Mouse (Mus musculus) cerebellum, adult 9-11 months (tissue): ENCODE measurements around the gene Olfr1471.
"Not testable (repeated sequence)": the region's sequence is repeated elsewhere in the genome, so short reads cannot be mapped to it uniquely, and the experiment has no call there.

Experiments
- DNase-seq: peaks from one replicate; pipeline ENCODE4 v3.0.0; 2022

Gene Olfr1471

GRCm38 (mm10) chr19:13443109-13443508, at the start of gene Olfr1471:
Gene Olfr1471 (plus strand): TSS chr19:13443409.
- not testable (repeated sequence) for DNase-seq

DNA sequence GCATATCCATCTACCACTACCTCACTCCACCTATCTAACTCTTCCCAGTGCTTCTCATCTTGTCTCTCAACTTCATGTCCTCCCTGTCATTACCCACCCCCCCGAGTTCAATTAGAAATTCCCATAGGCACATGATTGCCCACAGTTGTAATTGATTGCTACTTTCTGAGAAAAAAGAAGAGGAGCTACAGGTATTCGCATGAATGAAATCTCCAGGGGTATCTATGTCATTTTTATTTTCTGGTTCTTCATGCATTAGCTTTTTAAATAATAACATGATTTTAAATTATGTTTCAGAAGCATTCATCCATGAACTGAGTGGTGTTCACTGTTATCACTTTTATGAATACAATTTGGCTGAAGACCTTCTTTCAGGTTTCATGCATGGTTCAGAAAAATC, 35.7 kb upstream of the Olfr1471 start, which contains the start of gene Olfr1469:
TSS of gene Olfr1469 (plus strand) at position 301 of the 400 bp plus-strand sequence.
- no peak for DNase-seq

GRCm38 (mm10) chr19:13455986-13456385, 12.8 kb downstream of the Olfr1471 start, which contains the start of gene Olfr1472:
Gene Olfr1472 (minus strand): TSS chr19:13456086.
- no peak for DNase-seq

GRCm38 (mm10) chr19:13469265-13469664, 26.1 kb downstream of the Olfr1471 start, which contains the start of gene Olfr1474:
Gene Olfr1474 (plus strand): TSS chr19:13469565.
- not testable (repeated sequence) for DNase-seq

DNA sequence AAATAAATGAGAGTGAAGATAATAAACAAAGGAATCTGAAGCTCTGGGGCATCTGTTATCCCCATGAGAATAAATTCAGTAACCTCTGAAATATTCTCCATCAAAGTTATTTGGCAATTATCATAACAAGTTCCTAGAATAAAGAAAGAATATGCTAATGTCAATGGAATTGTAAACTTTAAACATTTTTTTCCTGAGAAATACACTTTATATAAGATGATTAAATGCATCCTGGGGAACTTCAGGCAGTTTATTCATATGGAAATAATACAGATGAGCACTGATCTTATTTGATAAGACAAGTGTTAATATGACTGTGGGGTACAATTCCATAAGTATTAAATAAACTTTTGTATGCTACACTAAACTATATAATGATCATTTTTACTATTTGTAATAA, 36.9 kb downstream of the Olfr1471 start, which contains the start of gene Olfr1475:
TSS of gene Olfr1475 (minus strand) at position 101 of the 400 bp plus-strand sequence.
- DNase-seq = no peak

- DNase-seq = no peak
Measured at GRCm38 (mm10) chr19:13500246-13500645, 57.0 kb downstream of the Olfr1471 start, which contains the start of gene Olfr1477. Gene Olfr1477 (plus strand): TSS chr19:13500546.
